Mouse (Mus musculus) midbrain, embryonic 14.5 days (tissue): ENCODE data around the gene Qrich2. TPM values are rescaled to one million over a fixed set of nuclear protein-coding genes. Genes with fewer than 3 reads are reported as not detected.
"Not testable (repeated sequence)": the region's sequence is repeated elsewhere in the genome, so short reads cannot be mapped to it uniquely, and the experiment has no call there.

Source experiments
- ATAC-seq: fragments of 200-750 bp; cut with Nextera tagmentation; 2 replicates; pipeline ENCODE4 v1.8.0; 2017; ENCODE audit warnings: moderate number of reproducible peaks, moderate library complexity; ENCODE audit not compliant: low FRiP score, low TSS enrichment
- DNase-seq: peaks from one replicate; pipeline ENCODE4 v3.0.0-alpha.2; 2015
- H3K27ac ChIP-seq: fragments of 300-500 bp; sonication (generic); replicated peaks from 2 replicates; pipeline ENCODE4 v1.5.1; 2014; ENCODE audit warnings: mild to moderate bottlenecking, low read depth, low read length, moderate library complexity
- H3K27me3 ChIP-seq: fragments of 300-500 bp; sonication (generic); 2 replicates; pipeline ENCODE4 v1.6.1; 2014; ENCODE audit warnings: low read length, control low read depth, mixed read lengths; ENCODE audit not compliant: control insufficient read depth, insufficient read depth
- H3K36me3 ChIP-seq: fragments of 300-500 bp; sonication (generic); 2 replicates; pipeline ENCODE4 v1.6.1; 2014; ENCODE audit warnings: low read length, control low read depth; ENCODE audit not compliant: control insufficient read depth, insufficient read depth
- H3K4me1 ChIP-seq: fragments of 300-500 bp; sonication (generic); 2 replicates; pipeline ENCODE4 v1.6.1; 2014; ENCODE audit warnings: mild to moderate bottlenecking, antibody characterized with exemption, low read length, control low read depth; ENCODE audit not compliant: control insufficient read depth, insufficient read depth
- H3K4me2 ChIP-seq: fragments of 300-500 bp; sonication (generic); 2 replicates; pipeline ENCODE4 v1.6.1; 2014; ENCODE audit warnings: mild to moderate bottlenecking, low read length, moderate library complexity
- H3K4me3 ChIP-seq: fragments of 300-500 bp; sonication (generic); replicated peaks from 2 replicates; pipeline ENCODE4 v1.5.1; 2014; ENCODE audit warnings: low read depth, low read length
- H3K9ac ChIP-seq: fragments of 300-500 bp; sonication (generic); replicated peaks from 2 replicates; pipeline ENCODE4 v1.6.1; 2014; ENCODE audit warnings: mild to moderate bottlenecking, low read length, moderate library complexity
- H3K9me3 ChIP-seq: fragments of 300-500 bp; sonication (generic); 2 replicates; pipeline ENCODE4 v1.6.1; 2016; ENCODE audit warnings: low read length, control low read depth, mixed read lengths; ENCODE audit not compliant: control insufficient read depth
- WGBS: fragments of 180-500 bp; shearing (Covaris S2); extraction: QIAGEN DNeasy Blood & Tissue Kit; methylation state at CpG from one replicate; pipeline ENCODE4 v1.1.7; 2014; 5-methylcytosine and 5-hydroxymethylcytosine counted together
- polyA plus RNA-seq: library from polyadenylated mRNA; unstranded; fragments of >200 nt; fragmentation: Nextera tagmentation; extraction: Ambion mirVana; gene quantifications from 2 replicates; pipeline ENCODE4 v1.2.1, GENCODE M21; 2014

The Qrich2 gene
- polyA plus RNA-seq, 1 experiment from 2014 or later = not detected

- not testable (repeated sequence) for DNase-seq, H3K36me3 ChIP-seq, H3K4me3 ChIP-seq, H3K4me1 ChIP-seq, H3K27me3 ChIP-seq, H3K4me2 ChIP-seq, H3K9ac ChIP-seq, H3K9me3 ChIP-seq, H3K27ac ChIP-seq, ATAC-seq
- 89% methylated on average over 11 of the region's 11 CpGs for WGBS
These were observed 39.7 kb downstream of the Qrich2 start for GRCm38 (mm10) chr11:116426328-116426727.

- Histone ChIP-seq H3K36me3 (no peaks in the 10 kb centered on the region), H3K9me3 (no peaks in the 10 kb centered on the region), H3K27me3 (no peaks in the 10 kb centered on the region), H3K4me1 (no peaks in the 10 kb centered on the region), H3K9ac (no peak overlapping the region), H3K4me3 (no peak overlapping the region), H3K4me2 (no peak overlapping the region), H3K27ac (no peak overlapping the region)
- no peak for ATAC-seq
- WGBS = 57% methylated on average over 8 of the region's 8 CpGs
- no peak for DNase-seq
These were observed 41.2 kb downstream of the Qrich2 start for GRCm38 (mm10) chr11:116424621-116425407.

GRCm38 (mm10) chr11:116423782-116424620 is 42.0 kb downstream of the Qrich2 start:
- H3K27me3 ChIP-seq = no peaks in the 10 kb centered on the region
- no peak overlapping the region for H3K4me3 ChIP-seq
- H3K4me2 ChIP-seq = no peak overlapping the region
- DNase-seq (no peak), ATAC-seq (no peak)
- H3K9me3 ChIP-seq = no peaks in the 10 kb centered on the region
- 86% methylated on average over 10 of the region's 10 CpGs for WGBS
- no peak overlapping the region for H3K27ac ChIP-seq
- H3K9ac ChIP-seq = no peak overlapping the region
- no peaks in the 10 kb centered on the region for H3K36me3 ChIP-seq
- no peaks in the 10 kb centered on the region for H3K4me1 ChIP-seq

GRCm38 (mm10) chr11:116423214-116423613 is 42.8 kb downstream of the Qrich2 start:
- Histone ChIP-seq H3K27ac (no peak overlapping the region), H3K27me3 (no peaks in the 10 kb centered on the region), H3K4me3 (no peak overlapping the region), H3K36me3 (no peaks in the 10 kb centered on the region), H3K4me2 (no peak overlapping the region), H3K9ac (no peak overlapping the region), H3K9me3 (no peaks in the 10 kb centered on the region), H3K4me1 (no peaks in the 10 kb centered on the region)
- WGBS = 83% methylated on average over 6 of the region's 6 CpGs
- no peak for ATAC-seq
- no peak for DNase-seq

- Histone ChIP-seq H3K9me3 (no peaks in the 10 kb centered on the region), H3K27me3 (no peaks in the 10 kb centered on the region), H3K4me3 (no peak overlapping the region), H3K36me3 (no peaks in the 10 kb centered on the region), H3K4me2 (no peak overlapping the region), H3K9ac (no peak overlapping the region), H3K4me1 (no peaks in the 10 kb centered on the region), H3K27ac (no peak overlapping the region)
- 78% methylated on average over 2 of the region's 2 CpGs for WGBS
- DNase-seq = no peak
- no peak for ATAC-seq
These were observed 43.5 kb downstream of the Qrich2 start for GRCm38 (mm10) chr11:116422562-116422961.

- Histone ChIP-seq H3K27me3 (no peaks in the 10 kb centered on the region), H3K4me3 (no peak overlapping the region), H3K9ac (no peak overlapping the region), H3K27ac (no peak overlapping the region), H3K9me3 (no peaks in the 10 kb centered on the region), H3K36me3 (no peaks in the 10 kb centered on the region), H3K4me1 (no peaks in the 10 kb centered on the region), H3K4me2 (no peak overlapping the region)
- WGBS = 81% methylated on average over 6 of the region's 6 CpGs
- ATAC-seq = no peak
- DNase-seq = no peak
These were observed 44.9 kb downstream of the Qrich2 start for GRCm38 (mm10) chr11:116421102-116421501.

- WGBS = 84% methylated on average over 6 of the region's 6 CpGs
- ATAC-seq (no peak), DNase-seq (no peak)
- no peaks in the 10 kb centered on the region for H3K36me3 ChIP-seq
- H3K9ac ChIP-seq = no peak overlapping the region
- no peaks in the 10 kb centered on the region for H3K9me3 ChIP-seq
- no peaks in the 10 kb centered on the region for H3K27me3 ChIP-seq
- no peak overlapping the region for H3K27ac ChIP-seq
- no peak overlapping the region for H3K4me3 ChIP-seq
- H3K4me2 ChIP-seq = no peak overlapping the region
- H3K4me1 ChIP-seq = no peaks in the 10 kb centered on the region
These were observed 47.1 kb downstream of the Qrich2 start for GRCm38 (mm10) chr11:116418841-116419462.

- no peak overlapping the region for H3K9ac ChIP-seq
- H3K4me1 ChIP-seq = peaks cover 4% of the 10 kb centered on the region; the same call in 1 of the 2 replicates
- H3K4me2 ChIP-seq = no peak overlapping the region
- H3K4me3 ChIP-seq = no peak overlapping the region
- H3K36me3 ChIP-seq = no peaks in the 10 kb centered on the region
- H3K27me3 ChIP-seq = no peaks in the 10 kb centered on the region
- no peaks in the 10 kb centered on the region for H3K9me3 ChIP-seq
- H3K27ac ChIP-seq = no peak overlapping the region
- DNase-seq (no peak), ATAC-seq (no peak)
- WGBS = 31% methylated on average over 2 of the region's 2 CpGs
These were observed 47.7 kb downstream of the Qrich2 start for GRCm38 (mm10) chr11:116418194-116418840.
